Mouse (Mus musculus) hindlimb bud, embryonic 11.5 days (tissue): ENCODE measurements around the gene Mrpl38.

Source experiments
- DNase-seq: peaks from one replicate; pipeline ENCODE4 v3.0.0-alpha.2; 2012; ENCODE audit warnings: low read depth, low spot score; ENCODE audit errors: extremely low spot score

The Mrpl38 gene

GRCm38 (mm10) chr11:116138468-116139138 lies at the start of gene Mrpl38:
Gene Mrpl38, minus strand, starts transcription at chr11:116138868.
- DNase-seq = peak; percentile 94

- no peak for DNase-seq
These were observed 48.7 kb upstream of the Mrpl38 start for GRCm38 (mm10) chr11:116187226-116187930.

GRCm38 (mm10) chr11:116186360-116186759 lies 47.7 kb upstream of the Mrpl38 start:
- no peak for DNase-seq

- DNase-seq = no peak
These were observed 47.2 kb upstream of the Mrpl38 start for GRCm38 (mm10) chr11:116185836-116186235.

- no peak for DNase-seq
These were observed 39.9 kb upstream of the Mrpl38 start for GRCm38 (mm10) chr11:116178411-116179121.

GRCm38 (mm10) chr11:116176010-116176409 lies 37.3 kb upstream of the Mrpl38 start:
- no peak for DNase-seq

- no peak for DNase-seq
These were observed 36.2 kb upstream of the Mrpl38 start for GRCm38 (mm10) chr11:116174775-116175448.

GRCm38 (mm10) chr11:116171959-116172358 lies 33.3 kb upstream of the Mrpl38 start:
- no peak for DNase-seq

- no peak for DNase-seq
These were observed 31.5 kb upstream of the Mrpl38 start for GRCm38 (mm10) chr11:116170003-116170800.

GRCm38 (mm10) chr11:116169214-116169613 lies 30.5 kb upstream of the Mrpl38 start:
- no peak for DNase-seq

GRCm38 (mm10) chr11:116167884-116168439 lies 29.3 kb upstream of the Mrpl38 start, which contains the start of gene Fbf1:
Gene Fbf1, minus strand, starts transcription at chr11:116168166.
- peak; percentile 90 for DNase-seq

GRCm38 (mm10) chr11:116167232-116167631 lies 28.6 kb upstream of the Mrpl38 start:
- DNase-seq = peak; percentile 6

GRCm38 (mm10) chr11:116163002-116163401 lies 24.3 kb upstream of the Mrpl38 start:
- DNase-seq = no peak

- no peak for DNase-seq
These were observed 23.5 kb upstream of the Mrpl38 start for GRCm38 (mm10) chr11:116162146-116162545.

GRCm38 (mm10) chr11:116161312-116161711 lies 22.6 kb upstream of the Mrpl38 start:
- no peak for DNase-seq

GRCm38 (mm10) chr11:116150960-116151359 lies 12.3 kb upstream of the Mrpl38 start:
- DNase-seq = no peak

- no peak for DNase-seq
These were observed 10.7 kb upstream of the Mrpl38 start for GRCm38 (mm10) chr11:116149341-116149740.

- DNase-seq = no peak
These were observed 10.1 kb upstream of the Mrpl38 start for GRCm38 (mm10) chr11:116148761-116149221.

- DNase-seq = no peak
These were observed 7.8 kb upstream of the Mrpl38 start for GRCm38 (mm10) chr11:116146294-116146985.
